Mouse (Mus musculus) colon, adult 2 months (tissue): ENCODE results near the gene Snrnp40. TPM values are rescaled to one million over a fixed set of nuclear protein-coding genes. Genes with fewer than 3 reads are reported as not detected.

Experiments used
- polyA plus RNA-seq: library from polyadenylated mRNA; depleted of rRNA; stranded (reverse); fragments of >200 nt; gene quantifications from 2 replicates; pipeline ENCODE4 v1.2.3, GENCODE M21; 2012; rRNA removed

Gene Snrnp40
- 26.0 and 27.8 TPM in 2 replicates for polyA plus RNA-seq

DNA sequence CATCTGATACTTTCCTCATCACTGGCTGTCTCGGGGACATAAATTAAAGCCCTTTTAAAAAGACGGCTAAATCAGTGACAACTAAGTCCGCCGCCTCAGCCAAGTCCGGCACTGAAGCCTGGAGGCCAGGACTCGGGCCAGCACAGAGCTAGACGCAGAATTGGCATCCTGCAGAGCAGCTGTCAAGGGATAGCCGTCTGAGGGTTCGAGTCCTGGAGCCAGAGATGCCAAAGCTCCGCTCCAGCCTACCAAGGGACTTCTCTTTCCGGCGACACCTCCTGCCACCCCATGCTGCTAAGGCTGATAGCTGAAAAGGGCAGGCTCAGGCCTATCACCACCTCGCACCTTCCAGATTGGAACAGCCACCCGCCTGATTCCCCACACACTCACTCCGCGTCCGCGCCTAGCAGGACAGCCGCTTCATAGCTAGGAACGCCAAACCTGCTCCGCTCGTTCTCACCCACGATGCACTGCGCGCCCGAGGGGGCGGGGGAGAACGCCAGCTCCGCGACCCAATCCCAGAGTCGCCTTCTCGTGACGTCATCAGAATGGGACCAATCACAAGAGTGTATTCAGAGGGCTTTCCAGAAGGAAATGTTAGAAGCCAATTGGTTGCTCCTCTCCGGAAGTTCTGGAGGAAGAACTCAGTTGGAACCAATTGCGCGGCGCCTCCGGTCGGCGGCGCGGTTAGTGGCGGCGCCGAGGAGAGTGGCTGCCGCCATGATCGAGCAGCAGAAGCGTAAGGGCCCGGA lies at the start of gene Snrnp40, which contains the start of gene Zcchc17:
Gene Snrnp40 (plus strand): TSS at position 647 of the 752 bp plus-strand sequence.
Gene Zcchc17 (minus strand): TSS at position 458 of the 752 bp plus-strand sequence.

Other genes starting within 250 kb of the Snrnp40 start
- 5.7 and 8.3 TPM in 2 replicates for gene Hcrtr1, start 220.8 kb upstream of the Snrnp40 start, polyA plus RNA-seq
- gene Tinagl1, start 185.0 kb upstream of the Snrnp40 start, polyA plus RNA-seq, result 287 and 335 TPM in 2 replicates
- not detected in 2 replicates for gene Gm853, start 137.7 kb upstream of the Snrnp40 start, polyA plus RNA-seq
- 482 and 721 TPM in 2 replicates for gene Serinc2, start 80.9 kb upstream of the Snrnp40 start, polyA plus RNA-seq
- gene Fabp3, start 51.5 kb upstream of the Snrnp40 start, polyA plus RNA-seq, result 2.3 and 2.4 TPM in 2 replicates
- gene Gm10570, start 51.5 kb upstream of the Snrnp40 start, polyA plus RNA-seq, result 0.29 TPM in 1 of 2 replicates, not detected in the other
- 19.2 and 23.7 TPM in 2 replicates for gene Zcchc17, start 189 bp upstream of the Snrnp40 start, polyA plus RNA-seq
- 23.3 and 29.6 TPM in 2 replicates for gene Nkain1, start 214.0 kb downstream of the Snrnp40 start, polyA plus RNA-seq